Mouse (Mus musculus): ENCODE results near the gene Zic5. TPM values are rescaled to one million over a fixed set of nuclear protein-coding genes. Genes with fewer than 3 reads are reported as not detected.

Zic5 gene
- polyA plus RNA-seq, 1 experiment = not detected

DNA sequence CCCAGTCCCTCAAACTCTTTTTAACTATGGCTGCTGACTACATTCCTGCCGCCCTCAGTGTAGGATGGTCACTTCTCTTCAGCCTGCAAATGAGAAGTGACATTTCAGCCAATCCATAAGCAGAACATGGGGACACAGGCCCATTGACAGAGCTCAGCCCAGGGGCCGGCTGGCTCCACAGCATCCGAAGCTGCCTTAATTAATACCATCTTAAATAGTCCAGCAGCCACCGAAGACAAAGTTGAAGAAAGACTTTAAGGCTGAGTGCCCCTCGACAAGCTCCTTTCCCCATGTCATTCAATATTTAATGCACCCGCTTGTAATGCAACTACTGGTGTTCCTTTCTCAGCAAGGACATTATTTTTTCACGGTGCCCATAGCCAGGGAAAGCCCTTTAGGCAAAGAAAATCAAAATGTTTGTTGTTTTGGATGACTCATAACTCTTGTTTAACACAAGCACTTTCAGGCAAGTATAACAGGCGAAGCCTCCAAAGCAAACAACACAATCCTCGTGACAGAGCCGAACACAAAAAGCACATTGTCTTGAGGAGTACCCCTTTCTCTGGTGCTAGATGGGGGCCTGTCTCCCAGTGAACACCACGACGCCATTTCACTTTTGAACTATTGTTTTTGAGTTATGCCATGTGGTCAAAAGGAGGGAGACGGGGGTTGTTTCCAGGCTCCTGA is 12.6 kb downstream of the Zic5 start:
- no peaks in the 10 kb centered on the region for H3K4me1 ChIP-seq (ENCODE audit: control insufficient read depth, insufficient read depth, insufficient read length)
- H3K36me3 ChIP-seq (ENCODE audit: control insufficient read depth, insufficient read depth, low read length) = no peaks in the 10 kb centered on the region
- no peak for TF ChIP-seq CTCF (IDR thresholded peaks at IDR 0.05; ENCODE audit: extremely low read depth, insufficient read depth, insufficient read length, insufficient replicate concordance)
- no peak for TF ChIP-seq POLR2A (IDR thresholded peaks at IDR 0.05; ENCODE audit: low read depth, low read length)
- WGBS = 67% methylated on average over 13 of the region's 13 CpGs
- H3K27ac ChIP-seq (ENCODE audit: insufficient read depth, low read length) = no peak overlapping the region
- no peak for DNase-seq (ENCODE audit: low read depth in 1 of 2, low spot score in 2 of 2)
- peaks cover 26% of the 10 kb centered on the region for H3K27me3 ChIP-seq (ENCODE audit: control insufficient read depth, insufficient read depth, low read length)
- no peak overlapping the region for H3K4me3 ChIP-seq (ENCODE audit: extremely low read depth, insufficient read depth, insufficient read length)

DNA sequence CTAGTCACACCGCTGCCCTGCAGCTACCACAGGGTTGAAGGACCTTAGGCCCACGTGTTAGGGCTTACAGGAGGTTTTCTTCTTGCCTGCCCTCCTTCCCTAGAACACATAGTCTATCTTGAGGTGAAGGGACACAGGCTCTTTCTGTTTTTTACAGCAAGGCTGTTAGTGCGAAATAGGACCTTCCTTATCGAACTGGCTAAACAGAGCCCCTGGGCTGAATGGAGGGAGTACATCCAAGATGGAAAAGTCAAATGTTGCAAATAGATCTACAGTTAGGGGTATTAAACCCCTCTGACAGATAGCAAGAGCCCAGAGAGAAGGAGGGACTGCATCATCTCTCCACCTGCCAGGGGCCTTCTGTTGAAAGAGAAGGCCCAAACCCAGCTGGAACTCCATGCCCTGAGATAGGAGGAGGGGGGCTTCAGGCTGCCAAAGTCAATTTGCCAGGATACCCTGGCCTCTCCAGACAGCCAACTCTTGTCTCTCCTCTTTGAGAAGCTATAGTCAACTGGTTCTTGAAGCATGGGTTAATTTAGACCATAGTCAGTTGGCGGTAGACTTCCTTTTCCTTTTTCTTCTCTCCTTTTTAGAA is 13.8 kb downstream of the Zic5 start:
- WGBS = 77% methylated on average over 5 of the region's 5 CpGs
- H3K27ac ChIP-seq (ENCODE audit: insufficient read depth, low read length) = no peak overlapping the region
- no peaks in the 10 kb centered on the region for H3K4me1 ChIP-seq (ENCODE audit: control insufficient read depth, insufficient read depth, insufficient read length)

DNA sequence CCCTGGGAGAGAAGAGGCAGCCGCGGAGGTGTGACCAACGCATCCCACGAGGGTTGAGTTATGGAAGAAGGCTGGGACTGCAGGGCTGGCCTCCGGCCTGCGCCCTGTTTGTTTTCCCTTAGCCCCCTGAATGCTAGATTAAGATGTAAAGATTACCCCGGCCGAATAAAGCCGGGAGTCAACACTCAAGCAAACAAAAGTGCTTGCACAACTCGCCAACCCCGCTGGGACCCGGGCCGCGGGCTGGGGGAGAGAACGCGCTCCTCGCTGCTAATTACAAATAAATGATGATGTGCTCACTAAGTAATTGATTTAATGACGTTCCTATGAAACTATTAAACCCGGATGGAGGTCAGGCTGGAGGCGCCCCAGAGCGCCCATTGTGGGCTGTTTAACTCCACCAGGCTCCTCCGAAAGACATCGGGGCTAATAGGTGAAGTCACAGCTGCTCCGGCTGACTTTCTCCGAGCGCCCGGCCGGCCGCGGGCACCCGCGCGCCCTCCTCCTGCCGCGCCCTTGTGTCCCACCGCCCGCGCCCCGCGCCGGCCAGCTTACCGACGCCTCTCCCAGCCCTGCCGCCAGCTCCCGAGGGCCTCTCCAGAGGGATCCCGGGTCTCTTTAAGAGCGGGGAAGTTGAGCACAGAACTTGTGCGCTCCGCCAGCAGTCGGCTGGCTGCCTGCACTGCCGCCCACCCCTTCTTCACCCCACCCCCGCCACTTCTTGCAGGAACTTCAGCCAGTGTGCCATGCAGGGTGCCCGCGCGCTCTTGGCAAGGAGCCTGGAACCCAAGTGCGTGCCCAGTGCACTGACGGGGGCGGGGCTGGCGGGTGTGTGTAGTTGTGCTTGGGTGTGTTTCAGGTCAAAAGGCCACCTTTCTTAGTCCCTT is 14.7 kb downstream of the Zic5 start, which contains the start of gene Gm5089:
Gm5089 (minus strand) TSS at position 620 of the 887 bp plus-strand sequence.
- Histone ChIP-seq H3K4me1 (ENCODE audit: control insufficient read depth, insufficient read depth, insufficient read length) (no peaks in the 10 kb centered on the region), H3K36me3 (ENCODE audit: control insufficient read depth, insufficient read depth, low read length) (no peaks in the 10 kb centered on the region), H3K27ac (ENCODE audit: insufficient read depth, low read length) (no peak within 1 kb of the TSS), H3K27me3 (ENCODE audit: control insufficient read depth, insufficient read depth, low read length) (peaks cover 28% of the 10 kb centered on the region), H3K4me3 (ENCODE audit: extremely low read depth, insufficient read depth, insufficient read length) (no peak within 1 kb of the TSS)
- DNase-seq (ENCODE audit: low read depth in 1 of 2, low spot score in 2 of 2) = no peak
- 3% methylated on average over 59 of the region's 59 CpGs for WGBS
- TF ChIP-seq POLR2A (IDR thresholded peaks at IDR 0.05; ENCODE audit: low read depth, low read length) (no peak), CTCF (IDR thresholded peaks at IDR 0.05; ENCODE audit: extremely low read depth, insufficient read depth, insufficient read length, insufficient replicate concordance) (no peak)

More for the DNA sequence above, 13.8 kb downstream of the Zic5 start:
- DNase-seq (ENCODE audit: low read depth in 1 of 2, low spot score in 2 of 2) = no peak
- Histone ChIP-seq H3K36me3 (ENCODE audit: control insufficient read depth, insufficient read depth, low read length) (no peaks in the 10 kb centered on the region), H3K4me3 (ENCODE audit: extremely low read depth, insufficient read depth, insufficient read length) (no peak overlapping the region), H3K27me3 (ENCODE audit: control insufficient read depth, insufficient read depth, low read length) (peaks cover 28% of the 10 kb centered on the region)
- no peak for TF ChIP-seq CTCF (IDR thresholded peaks at IDR 0.05; ENCODE audit: extremely low read depth, insufficient read depth, insufficient read length, insufficient replicate concordance)
- no peak for TF ChIP-seq POLR2A (IDR thresholded peaks at IDR 0.05; ENCODE audit: low read depth, low read length)

GRCm38 (mm10) chr14:122449601-122450495 is 15.6 kb downstream of the Zic5 start:
- Histone ChIP-seq H3K36me3 (ENCODE audit: control insufficient read depth, insufficient read depth, low read length) (no peaks in the 10 kb centered on the region), H3K27me3 (ENCODE audit: control insufficient read depth, insufficient read depth, low read length) (peaks cover 28% of the 10 kb centered on the region), H3K4me3 (ENCODE audit: extremely low read depth, insufficient read depth, insufficient read length) (no peak overlapping the region), H3K4me1 (ENCODE audit: control insufficient read depth, insufficient read depth, insufficient read length) (no peaks in the 10 kb centered on the region), H3K27ac (ENCODE audit: insufficient read depth, low read length) (no peak overlapping the region)
- DNase-seq (ENCODE audit: low read depth in 1 of 2, low spot score in 2 of 2) = no peak
- WGBS = 19% methylated on average over 29 of the region's 29 CpGs
- TF ChIP-seq CTCF (IDR thresholded peaks at IDR 0.05; ENCODE audit: extremely low read depth, insufficient read depth, insufficient read length, insufficient replicate concordance) (no peak), POLR2A (IDR thresholded peaks at IDR 0.05; ENCODE audit: low read depth, low read length) (no peak)

DNA sequence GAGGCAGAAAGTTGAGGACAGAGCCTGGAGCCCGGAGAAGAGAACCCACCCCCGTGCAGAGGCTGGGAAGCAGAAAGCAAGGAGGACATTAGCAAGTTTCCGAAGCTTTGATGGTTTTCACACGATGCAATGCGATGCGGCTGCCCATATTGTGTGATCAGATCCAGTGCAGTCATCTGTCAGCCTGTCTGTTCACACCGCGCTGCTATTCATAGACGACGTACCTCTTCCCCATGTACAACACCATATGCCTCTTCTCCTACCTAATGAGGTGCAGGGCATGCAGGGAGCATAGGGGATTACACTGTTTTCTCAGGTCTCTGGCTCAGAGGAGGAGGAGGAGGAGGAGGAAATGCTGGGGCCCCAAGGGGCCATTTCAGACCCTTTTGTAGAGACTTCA is 28.6 kb downstream of the Zic5 start:
- DNase-seq (ENCODE audit: low read depth in 1 of 2, low spot score in 2 of 2) = no peak
- no peaks in the 10 kb centered on the region for H3K36me3 ChIP-seq (ENCODE audit: control insufficient read depth, insufficient read depth, low read length)
- no peak overlapping the region for H3K4me3 ChIP-seq (ENCODE audit: extremely low read depth, insufficient read depth, insufficient read length)
- no peak overlapping the region for H3K27ac ChIP-seq (ENCODE audit: insufficient read depth, low read length)
- TF ChIP-seq POLR2A (IDR thresholded peaks at IDR 0.05; ENCODE audit: low read depth, low read length) (no peak), CTCF (IDR thresholded peaks at IDR 0.05; ENCODE audit: extremely low read depth, insufficient read depth, insufficient read length, insufficient replicate concordance) (no peak)
- WGBS = 84% methylated on average over 10 of the region's 10 CpGs
- no peaks in the 10 kb centered on the region for H3K4me1 ChIP-seq (ENCODE audit: control insufficient read depth, insufficient read depth, insufficient read length)
- H3K27me3 ChIP-seq (ENCODE audit: control insufficient read depth, insufficient read depth, low read length) = no peaks in the 10 kb centered on the region

DNA sequence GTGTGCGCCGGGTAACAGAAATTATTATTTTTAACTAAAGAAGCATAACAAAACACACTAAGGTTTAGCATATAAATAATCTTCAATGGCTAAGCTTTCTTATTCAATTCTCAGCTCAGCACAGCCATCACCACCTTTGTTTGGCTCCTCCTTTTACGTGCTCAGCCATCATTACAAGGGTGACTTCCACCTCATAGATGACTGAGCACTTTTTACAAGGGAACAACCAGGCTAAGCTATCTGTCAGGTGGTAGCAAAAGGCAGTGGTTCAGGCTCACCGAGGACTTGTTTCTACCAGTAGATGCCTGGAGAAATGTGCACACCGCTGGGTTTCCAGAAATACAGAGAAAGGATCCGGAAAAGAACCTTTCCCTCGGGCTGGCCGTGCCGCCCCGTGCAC is 31.4 kb downstream of the Zic5 start:
- WGBS = 81% methylated on average over 10 of the region's 10 CpGs
- TF ChIP-seq CTCF (IDR thresholded peaks at IDR 0.05; ENCODE audit: extremely low read depth, insufficient read depth, insufficient read length, insufficient replicate concordance) = no peak
- TF ChIP-seq POLR2A (IDR thresholded peaks at IDR 0.05; ENCODE audit: low read depth, low read length) = no peak
- Histone ChIP-seq H3K4me3 (ENCODE audit: extremely low read depth, insufficient read depth, insufficient read length) (no peak overlapping the region), H3K27ac (ENCODE audit: insufficient read depth, low read length) (no peak overlapping the region), H3K27me3 (ENCODE audit: control insufficient read depth, insufficient read depth, low read length) (no peaks in the 10 kb centered on the region), H3K36me3 (ENCODE audit: control insufficient read depth, insufficient read depth, low read length) (no peaks in the 10 kb centered on the region), H3K4me1 (ENCODE audit: control insufficient read depth, insufficient read depth, insufficient read length) (no peaks in the 10 kb centered on the region)
- DNase-seq (ENCODE audit: low read depth in 1 of 2, low spot score in 2 of 2) = no peak

Measured in spleen, adult 2 months (tissue).